Mouse (Mus musculus) thymus, postnatal 36 days (tissue): ENCODE data around the gene Lefty1.
"Not testable (repeated sequence)": the region's sequence is repeated elsewhere in the genome, so short reads cannot be mapped to it uniquely, and the experiment has no call there.

ENCODE experiments used
- DNase-seq, 2 experiments: peaks; one replicate each; pipeline ENCODE4 v3.0.0; 2022; ENCODE audit warnings: mixed read lengths in 2 of 2

Gene Lefty1

GRCm38 (mm10) chr1:180934467-180935419 is at the start of gene Lefty1:
Gene Lefty1 (plus strand): TSS chr1:180935022.
- DNase-seq = no peak

- no peak for DNase-seq
Measured at GRCm38 (mm10) chr1:180888556-180889042, 46.2 kb upstream of the Lefty1 start.

GRCm38 (mm10) chr1:180889172-180889571 is 45.6 kb upstream of the Lefty1 start:
- DNase-seq = no peak

DNA sequence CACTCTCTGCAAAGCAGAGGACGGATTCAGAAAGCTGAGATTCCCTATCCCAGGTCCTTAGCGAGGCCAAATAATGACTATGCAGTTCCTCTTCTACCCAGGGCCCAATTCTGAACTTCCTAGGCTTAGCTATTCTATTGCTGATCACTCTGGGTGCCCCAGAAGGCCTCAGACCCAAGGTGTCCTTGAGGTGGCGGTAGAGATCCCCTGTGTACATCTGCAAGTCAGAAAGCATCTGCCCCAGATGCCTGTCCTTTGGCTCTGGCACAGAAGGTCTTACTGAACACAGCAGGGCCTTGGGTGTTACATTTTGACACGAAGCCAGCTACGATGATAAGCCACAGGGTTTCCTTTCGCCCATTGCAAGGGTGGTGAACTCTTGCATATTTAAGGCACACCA is 45.0 kb upstream of the Lefty1 start:
- peak; percentile 68 to 75 for DNase-seq

DNA sequence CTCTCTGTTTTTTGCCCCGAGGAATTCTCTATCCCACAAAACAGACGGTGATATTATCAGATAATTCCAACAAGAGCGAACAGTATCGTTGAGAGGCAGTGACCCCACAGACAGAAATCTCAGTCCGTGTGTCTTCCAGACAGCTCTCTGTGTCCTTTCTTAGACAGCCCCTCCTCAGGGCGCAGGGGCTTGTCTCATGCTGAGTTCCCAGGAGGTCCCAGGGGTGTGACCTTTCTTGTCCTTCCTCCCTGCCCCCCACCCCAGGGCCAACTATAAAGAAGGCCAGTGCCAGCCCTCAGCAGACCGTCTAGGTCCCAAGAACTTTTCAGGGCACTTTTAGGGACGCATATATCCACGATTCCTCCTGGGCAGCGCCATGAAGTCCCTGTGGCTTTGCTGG is 42.0 kb upstream of the Lefty1 start, which contains the start of gene Lefty2:
Gene Lefty2, plus strand, starts transcription at position 301 of the 400 bp plus-strand sequence.
- no peak for DNase-seq

DNA sequence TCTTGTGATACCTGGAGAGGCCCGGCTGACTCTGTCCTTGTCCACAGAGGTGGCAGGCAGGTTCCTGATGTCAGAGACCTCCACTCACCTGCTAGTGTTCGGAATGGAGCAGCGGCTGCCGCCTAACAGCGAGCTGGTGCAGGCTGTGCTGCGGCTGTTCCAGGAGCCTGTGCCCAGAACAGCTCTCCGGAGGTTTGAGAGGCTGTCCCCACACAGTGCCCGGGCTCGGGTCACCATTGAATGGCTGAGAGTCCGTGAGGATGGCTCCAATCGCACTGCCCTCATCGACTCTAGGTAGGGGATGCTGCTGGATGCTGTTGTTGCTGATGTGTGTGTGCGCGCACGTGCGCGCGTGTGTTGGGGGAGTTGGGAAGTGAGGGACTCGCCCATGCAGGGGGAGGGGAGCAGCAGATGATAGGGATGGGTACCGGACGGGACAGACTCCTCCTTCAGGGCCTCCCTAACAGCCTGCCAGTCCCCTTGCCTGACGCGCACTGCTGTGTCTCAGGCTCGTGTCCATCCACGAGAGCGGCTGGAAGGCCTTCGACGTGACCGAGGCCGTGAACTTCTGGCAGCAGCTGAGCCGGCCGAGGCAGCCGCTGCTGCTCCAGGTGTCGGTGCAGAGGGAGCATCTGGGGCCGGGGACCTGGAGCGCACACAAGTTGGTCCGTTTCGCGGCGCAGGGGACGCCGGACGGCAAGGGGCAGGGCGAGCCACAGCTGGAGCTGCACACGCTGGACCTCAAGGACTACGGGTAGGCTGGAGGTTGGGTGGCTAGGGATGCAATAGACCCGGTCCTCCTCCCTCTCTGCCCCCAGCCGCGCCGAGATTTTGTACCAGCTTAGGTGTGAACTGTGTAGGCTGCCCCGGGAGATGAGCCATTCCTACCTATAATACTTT is 40.5 kb upstream of the Lefty1 start:
- DNase-seq = not testable (repeated sequence)

- no peak for DNase-seq
Measured at GRCm38 (mm10) chr1:180901107-180901506, 33.7 kb upstream of the Lefty1 start.

DNA sequence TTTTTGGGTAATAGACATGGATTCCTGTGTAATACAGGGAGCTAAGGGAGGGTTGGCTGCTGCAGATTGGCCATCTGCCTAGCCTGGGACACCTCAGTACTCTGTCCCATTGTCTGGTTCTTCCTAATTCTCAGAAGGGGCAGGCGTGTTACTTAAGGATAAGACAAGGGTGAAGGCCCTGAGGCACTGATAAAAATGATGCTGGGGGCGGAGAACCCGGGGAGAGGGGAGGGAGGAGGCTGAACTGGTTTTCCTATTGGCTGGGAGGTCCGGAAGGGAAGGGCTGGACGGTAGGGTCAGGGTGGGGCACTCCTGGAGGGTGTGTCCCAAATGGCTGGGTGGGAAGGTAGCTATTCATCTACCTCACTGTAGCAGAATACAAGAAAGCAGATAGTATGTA is 31.9 kb upstream of the Lefty1 start:
- no peak for DNase-seq

DNA sequence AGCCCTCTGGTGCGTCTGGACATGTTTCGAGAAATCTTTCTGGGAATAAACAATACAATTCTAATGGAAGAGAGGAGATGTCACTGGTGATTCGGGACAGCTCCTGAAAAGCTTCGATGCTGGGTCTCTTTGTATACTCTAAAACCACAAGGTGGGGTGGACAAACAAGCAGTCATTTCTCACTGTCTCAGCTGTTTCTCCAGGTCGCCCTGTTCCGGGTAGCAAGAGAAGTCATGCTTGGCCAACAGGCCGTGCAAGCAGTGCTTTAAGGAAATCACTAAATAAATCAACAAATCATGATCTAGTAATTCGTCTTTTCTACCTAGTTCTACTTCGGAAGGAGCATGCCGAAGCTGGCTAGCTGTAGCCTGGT is 31.2 kb upstream of the Lefty1 start:
- DNase-seq = no peak

- DNase-seq = peak; percentile 92 to 94
Measured at GRCm38 (mm10) chr1:180904039-180904814, 30.6 kb upstream of the Lefty1 start, which contains the start of gene Pycr2. Gene Pycr2 (plus strand): TSS chr1:180904293.

DNA sequence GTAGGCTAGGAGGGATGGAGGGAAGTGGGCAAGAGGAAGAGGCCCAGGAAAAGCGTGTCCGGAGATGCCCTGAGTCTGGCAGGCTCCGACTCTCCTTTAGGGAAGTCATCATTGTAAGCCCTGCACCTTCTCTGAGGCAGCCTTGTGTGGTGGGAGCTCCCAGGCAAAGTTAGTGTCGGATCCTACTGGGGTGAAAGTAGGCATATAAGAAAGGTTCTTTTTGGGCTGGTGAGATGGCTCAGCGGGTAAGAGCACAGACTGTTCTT is 30.1 kb upstream of the Lefty1 start:
- DNase-seq = no peak

- peak in 1 of 2 experiments; percentile 53 for DNase-seq
Measured at GRCm38 (mm10) chr1:180905307-180905706, 29.5 kb upstream of the Lefty1 start.

GRCm38 (mm10) chr1:180905876-180906275 is 28.9 kb upstream of the Lefty1 start:
- no peak for DNase-seq

DNA sequence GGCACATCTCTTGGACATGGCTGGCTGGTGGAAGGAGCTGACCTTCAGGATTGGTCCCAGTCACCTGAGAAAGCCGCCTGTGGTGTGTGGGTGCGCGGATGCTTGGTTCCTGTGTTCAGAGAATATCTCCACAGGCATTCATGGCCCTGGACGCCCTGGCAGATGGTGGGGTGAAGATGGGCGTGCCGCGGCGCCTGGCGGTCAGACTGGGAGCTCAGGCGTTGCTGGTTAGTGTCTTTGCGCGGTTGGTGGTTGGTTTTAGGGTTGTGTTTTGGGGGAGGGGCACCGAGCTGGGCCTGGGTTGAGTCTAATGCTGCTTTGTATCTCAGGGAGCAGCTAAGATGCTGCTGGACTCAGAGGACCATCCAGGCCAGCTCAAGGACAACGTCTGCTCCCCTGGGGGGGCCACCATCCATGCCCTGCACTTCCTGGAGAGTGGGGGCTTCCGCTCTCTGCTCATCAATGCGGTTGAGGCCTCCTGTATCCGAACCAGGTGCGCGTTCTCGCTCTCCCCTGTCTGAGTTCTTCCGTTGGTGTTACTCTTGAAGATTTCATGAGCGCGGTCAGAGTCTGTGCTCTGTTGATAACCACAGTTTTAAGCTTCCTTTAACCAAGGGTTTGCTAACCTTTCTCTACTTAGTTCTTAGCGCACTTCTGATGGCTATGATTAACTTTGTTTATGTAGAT is 28.2 kb upstream of the Lefty1 start:
- peak; percentile 40 to 65 for DNase-seq

GRCm38 (mm10) chr1:180911138-180911537 is 23.7 kb upstream of the Lefty1 start:
- no peak for DNase-seq

- peak; percentile 39 to 55 for DNase-seq
Measured at GRCm38 (mm10) chr1:180911653-180912287, 23.1 kb upstream of the Lefty1 start.

GRCm38 (mm10) chr1:180912792-180913191 is 22.0 kb upstream of the Lefty1 start:
- peak; percentile 29 to 41 for DNase-seq

DNA sequence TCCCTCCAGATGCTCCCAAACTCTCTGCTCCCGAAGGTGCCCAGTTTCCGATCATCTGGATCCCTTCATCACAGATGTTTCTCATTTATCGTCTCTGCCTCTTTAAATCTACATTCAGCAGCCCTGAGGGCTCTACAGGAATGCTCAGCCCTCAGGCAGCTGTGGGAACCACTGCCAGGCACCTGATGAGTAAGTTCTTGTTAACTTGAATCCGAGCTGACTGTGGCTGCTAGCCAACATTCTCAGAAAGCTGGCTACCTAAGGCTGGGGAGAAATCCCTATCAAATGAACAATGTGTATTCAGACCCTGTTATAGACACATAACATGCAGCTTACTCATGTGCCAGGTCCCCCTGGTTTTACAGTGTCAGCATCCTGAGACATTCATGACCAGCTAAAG is 21.0 kb upstream of the Lefty1 start:
- DNase-seq = no peak

- DNase-seq = no peak
Measured at GRCm38 (mm10) chr1:180916425-180916824, 18.4 kb upstream of the Lefty1 start.

DNA sequence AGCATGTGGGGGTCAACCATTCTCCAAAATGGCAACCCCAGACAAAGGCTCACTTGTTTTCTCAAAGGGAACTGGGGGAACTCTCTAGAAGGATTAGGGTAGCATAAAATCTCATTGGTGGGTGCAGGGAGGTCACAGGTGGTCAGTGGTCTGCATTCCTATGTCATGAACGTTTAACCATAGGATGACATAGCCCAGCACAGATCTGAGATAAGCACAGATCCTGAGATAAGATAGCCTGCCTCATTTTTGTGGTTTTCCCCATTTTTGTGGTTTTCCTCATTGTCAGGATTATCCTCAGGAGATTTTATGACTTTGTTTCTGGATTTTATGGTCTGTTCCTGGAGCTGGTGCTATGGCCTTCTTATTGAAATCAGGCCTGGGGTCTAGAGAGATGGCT is 17.8 kb upstream of the Lefty1 start:
- no peak for DNase-seq

DNA sequence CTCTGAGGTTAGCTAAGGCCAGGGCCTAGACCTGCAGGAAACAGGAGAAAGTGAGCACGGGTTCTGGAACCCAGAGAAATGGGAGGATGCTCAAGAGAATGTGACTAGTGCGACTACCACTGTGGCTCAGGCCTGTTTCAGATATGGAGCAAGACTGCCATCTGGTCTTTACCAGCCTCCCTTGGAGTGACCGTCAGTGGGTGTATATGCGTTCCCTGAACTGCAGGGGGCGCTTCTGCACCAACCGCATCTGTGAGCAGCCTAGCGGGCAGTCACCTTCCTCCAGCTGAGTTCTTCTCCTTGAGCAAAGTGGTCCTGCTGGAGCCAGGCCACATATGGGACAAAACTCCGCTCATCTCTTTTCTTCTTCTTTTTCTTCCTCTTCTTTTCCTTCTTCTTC is 15.1 kb upstream of the Lefty1 start:
- DNase-seq = no peak
